Mouse (Mus musculus): Measurements from ENCODE around the gene Tnk1. TPM values are rescaled to one million over a fixed set of nuclear protein-coding genes. Genes with fewer than 3 reads are reported as not detected.

The Tnk1 gene
- total RNA-seq (2023): not detected

GRCm38 (mm10) chr11:69858113-69858998 is at the start of gene Tnk1:
TSS of gene Tnk1 (minus strand) at chr11:69858730.

GRCm38 (mm10) chr11:69900471-69901405 is 42.2 kb upstream of the Tnk1 start, which contains the start of the genes 2810408A11Rik and Neurl4:
TSS of gene 2810408A11Rik (minus strand) at chr11:69900987.
TSS of gene Neurl4 (plus strand) at chr11:69901072.

GRCm38 (mm10) chr11:69895291-69895690 is 36.8 kb upstream of the Tnk1 start, which contains the start of gene Acap1:
TSS of gene Acap1 (minus strand) at chr11:69895539.

GRCm38 (mm10) chr11:69880853-69881603 is 22.5 kb upstream of the Tnk1 start, which contains the start of gene Kctd11:
TSS of gene Kctd11 (minus strand) at chr11:69881406.

GRCm38 (mm10) chr11:69877878-69878277 is 19.3 kb upstream of the Tnk1 start, which contains the start of gene Tmem95:
TSS of gene Tmem95 (minus strand) at chr11:69878018.

GRCm38 (mm10) chr11:69846198-69846680 is 12.3 kb downstream of the Tnk1 start, which contains the start of gene Plscr3:
TSS of gene Plscr3 (plus strand) at chr11:69846376.

GRCm38 (mm10) chr11:69837952-69838713 is 20.4 kb downstream of the Tnk1 start, which contains the start of gene Tmem256:
TSS of gene Tmem256 (plus strand) at chr11:69838514.

GRCm38 (mm10) chr11:69837604-69837951 is 21.0 kb downstream of the Tnk1 start, which contains the start of gene Nlgn2:
TSS of gene Nlgn2 (minus strand) at chr11:69837784.

GRCm38 (mm10) chr11:69822080-69822479 is 36.5 kb downstream of the Tnk1 start, which contains the start of gene Spem1:
TSS of gene Spem1 (minus strand) at chr11:69822180.

GRCm38 (mm10) chr11:69818365-69818764 is 40.2 kb downstream of the Tnk1 start, which contains the start of gene Spem2:
TSS of gene Spem2 (minus strand) at chr11:69818465.

GRCm38 (mm10) chr11:69815155-69815554 is 43.4 kb downstream of the Tnk1 start, which contains the start of gene Gm39566:
TSS of gene Gm39566 (minus strand) at chr11:69815298.

GRCm38 (mm10) chr11:69804972-69805909 is 53.3 kb downstream of the Tnk1 start, which contains the start of gene Tmem102:
TSS of gene Tmem102 (minus strand) at chr11:69805624.

GRCm38 (mm10) chr11:69801379-69801977 is 57.1 kb downstream of the Tnk1 start, which contains the start of gene Fgf11:
TSS of gene Fgf11 (minus strand) at chr11:69801857.

Other genes starting within 250 kb of the Tnk1 start
- gene Shbg, start 240.8 kb downstream of the Tnk1 start, total RNA-seq (2023): not detected
- gene Sat2, start 236.7 kb downstream of the Tnk1 start, total RNA-seq (2023): not detected
- gene Fxr2, start 225.7 kb downstream of the Tnk1 start, total RNA-seq (2023): 10 to 100 TPM; 77.7 to 93.7 TPM
- gene Sox15, start 203.4 kb downstream of the Tnk1 start, total RNA-seq (2023): under 1 TPM; 0.71 to 0.90 TPM
- gene Mpdu1, start 196.1 kb downstream of the Tnk1 start, total RNA-seq (2023): 10 to 100 TPM; 69.8 to 73.0 TPM
- gene Cd68, start 192.6 kb downstream of the Tnk1 start, total RNA-seq (2023): 10 to 100 TPM; 13.1 to 17.2 TPM
- gene Eif4a1, start 186.3 kb downstream of the Tnk1 start, total RNA-seq (2023): 100 to 1,000 TPM; 875 to 923 TPM
- gene Senp3, start 176.6 kb downstream of the Tnk1 start, total RNA-seq (2023): 100 to 1,000 TPM in 1 of 2 experiments, 10 to 100 TPM in 1; 99.8 to 112 TPM
- not detected for gene Tnfsf13, start 172.9 kb downstream of the Tnk1 start, total RNA-seq (2023)
- gene Tnfsf12, start 162.9 kb downstream of the Tnk1 start, total RNA-seq (2023): 1 to 10 TPM in 1 of 2 experiments, under 1 TPM in 1; 0.47 to 1.3 TPM
- gene Tnfsfm13, start 162.6 kb downstream of the Tnk1 start, total RNA-seq (2023): under 1 TPM in 1 of 2 experiments, not detected in 1; 0.36 TPM
- 100 to 1,000 TPM; 156 to 172 TPM for gene Polr2a, start 100.1 kb downstream of the Tnk1 start, total RNA-seq (2023)
- not detected for gene Slc35g3, start 96.8 kb downstream of the Tnk1 start, total RNA-seq (2023)
- 10 to 100 TPM; 46.9 to 48.0 TPM for gene Zbtb4, start 92.8 kb downstream of the Tnk1 start, total RNA-seq (2023)
- 1 to 10 TPM; 3.7 to 4.6 TPM for gene Chrnb1, start 62.8 kb downstream of the Tnk1 start, total RNA-seq (2023)
- not detected for gene Fgf11, start 56.9 kb downstream of the Tnk1 start, total RNA-seq (2023)
- gene Tmem102, start 53.1 kb downstream of the Tnk1 start, total RNA-seq (2023): not detected
- gene Gm39566, start 43.4 kb downstream of the Tnk1 start, total RNA-seq (2023): not detected
- not detected for gene Spem2, start 40.3 kb downstream of the Tnk1 start, total RNA-seq (2023)
- not detected for gene Spem1, start 36.5 kb downstream of the Tnk1 start, total RNA-seq (2023)
- gene Nlgn2, start 20.9 kb downstream of the Tnk1 start, total RNA-seq (2023): 1 to 10 TPM in 1 of 2 experiments, under 1 TPM in 1; 0.95 to 1.3 TPM
- 10 to 100 TPM; 18.6 to 19.6 TPM for gene Tmem256, start 20.2 kb downstream of the Tnk1 start, total RNA-seq (2023)
- 10 to 100 TPM; 13.7 to 17.8 TPM for gene Plscr3, start 12.4 kb downstream of the Tnk1 start, total RNA-seq (2023)
- not detected for gene Tmem95, start 19.3 kb upstream of the Tnk1 start, total RNA-seq (2023)
- gene Kctd11, start 22.7 kb upstream of the Tnk1 start, total RNA-seq (2023): 1 to 10 TPM; 1.5 to 2.1 TPM
- gene Acap1, start 36.8 kb upstream of the Tnk1 start, total RNA-seq (2023): 100 to 1,000 TPM; 462 TPM
- 1 to 10 TPM; 3.5 to 3.6 TPM for gene 2810408A11Rik, start 42.3 kb upstream of the Tnk1 start, total RNA-seq (2023)
- gene Neurl4, start 42.3 kb upstream of the Tnk1 start, total RNA-seq (2023): 10 to 100 TPM; 64.4 to 66.0 TPM
- 100 to 1,000 TPM; 132 to 133 TPM for gene Gps2, start 55.2 kb upstream of the Tnk1 start, total RNA-seq (2023)
- gene Eif5a, start 63.2 kb upstream of the Tnk1 start, total RNA-seq (2023): 100 to 1,000 TPM; 389 to 417 TPM
- not detected for gene Ybx2, start 77.1 kb upstream of the Tnk1 start, total RNA-seq (2023)
- not detected for gene Slc2a4, start 89.5 kb upstream of the Tnk1 start, total RNA-seq (2023)
- not detected for gene Cldn7, start 106.0 kb upstream of the Tnk1 start, total RNA-seq (2023)
- gene Ctdnep1, start 122.4 kb upstream of the Tnk1 start, total RNA-seq (2023): 100 to 1,000 TPM; 113 to 123 TPM
- gene Elp5, start 123.8 kb upstream of the Tnk1 start, total RNA-seq (2023): 10 to 100 TPM; 36.1 to 48.5 TPM
- 100 to 1,000 TPM; 182 to 187 TPM for gene Gabarap, start 132.4 kb upstream of the Tnk1 start, total RNA-seq (2023)
- 10 to 100 TPM; 64.4 to 67.2 TPM for gene Phf23, start 137.0 kb upstream of the Tnk1 start, total RNA-seq (2023)
- gene Dvl2, start 141.9 kb upstream of the Tnk1 start, total RNA-seq (2023): 10 to 100 TPM; 40.8 to 42.1 TPM
- gene Acadvl, start 156.7 kb upstream of the Tnk1 start, total RNA-seq (2023): 10 to 100 TPM; 62.0 to 75.3 TPM
- 10 to 100 TPM; 36.4 to 38.1 TPM for gene Dlg4, start 158.2 kb upstream of the Tnk1 start, total RNA-seq (2023)
- not detected for gene Asgr1, start 195.4 kb upstream of the Tnk1 start, total RNA-seq (2023)
- not detected for gene Asgr2, start 233.9 kb upstream of the Tnk1 start, total RNA-seq (2023)